Mouse (Mus musculus): ENCODE results near the gene Tbc1d17.

Gene Tbc1d17

DNA sequence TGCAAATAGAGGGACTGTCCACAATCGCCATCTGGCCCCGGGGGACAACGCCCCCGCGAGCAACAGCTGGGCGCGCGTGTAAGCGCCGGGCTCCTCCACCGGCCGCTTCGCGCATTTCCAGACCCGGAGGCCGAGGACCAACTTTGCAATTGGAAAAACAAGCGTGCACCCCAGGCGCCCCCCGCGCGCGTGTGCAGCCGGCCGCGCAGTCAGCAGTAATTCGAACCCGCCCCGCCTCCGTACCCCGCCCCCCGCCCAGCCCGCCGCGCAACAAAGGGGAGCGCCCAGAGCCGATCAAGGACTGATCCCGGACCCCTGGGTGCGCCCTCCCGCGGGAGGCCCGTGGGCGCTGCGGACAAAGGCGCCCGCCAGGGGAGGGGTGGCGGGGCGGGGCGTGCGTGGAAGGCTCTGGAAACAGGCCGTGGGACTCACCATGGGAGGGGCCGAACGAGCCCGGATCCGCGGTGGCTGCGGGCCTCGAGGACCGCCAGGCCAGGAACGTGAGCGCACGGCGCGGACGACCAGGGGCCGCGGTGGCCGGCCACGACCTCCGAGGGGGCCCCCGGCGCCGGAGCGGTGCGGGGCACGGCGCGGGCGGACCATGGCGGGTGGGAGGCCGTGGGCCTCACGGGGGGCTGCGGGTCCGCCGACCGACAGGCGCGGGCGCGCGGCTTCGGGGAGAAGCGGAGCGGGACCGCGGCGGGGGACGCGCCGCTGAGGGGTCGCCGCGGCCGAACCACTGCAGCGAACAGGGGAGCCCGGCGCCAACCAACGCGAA, 20.2 kb upstream of the Tbc1d17 start:
- peak; percentile 70 for DNase-seq (ENCODE audit: low spot score)

DNA sequence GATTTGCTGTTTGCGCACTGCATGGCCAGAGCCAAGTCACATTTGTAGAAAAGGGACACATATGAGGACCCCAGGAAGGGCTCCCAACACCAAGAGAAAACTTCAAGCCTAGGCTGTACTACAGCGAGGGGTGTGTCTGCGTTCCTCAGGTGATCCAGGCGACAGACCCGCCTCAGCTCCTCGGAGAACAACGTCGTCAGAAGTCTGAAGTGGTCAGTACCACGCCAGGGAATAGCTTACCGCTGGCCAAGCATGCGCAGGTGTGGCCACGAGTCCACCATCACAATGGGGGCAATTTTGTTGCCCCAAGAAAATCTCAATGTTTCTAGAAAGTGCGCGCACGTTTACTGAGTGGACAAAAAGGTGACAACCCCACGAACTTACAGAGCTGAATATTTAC, 19.6 kb upstream of the Tbc1d17 start:
- DNase-seq (ENCODE audit: low spot score), result no peak

DNA sequence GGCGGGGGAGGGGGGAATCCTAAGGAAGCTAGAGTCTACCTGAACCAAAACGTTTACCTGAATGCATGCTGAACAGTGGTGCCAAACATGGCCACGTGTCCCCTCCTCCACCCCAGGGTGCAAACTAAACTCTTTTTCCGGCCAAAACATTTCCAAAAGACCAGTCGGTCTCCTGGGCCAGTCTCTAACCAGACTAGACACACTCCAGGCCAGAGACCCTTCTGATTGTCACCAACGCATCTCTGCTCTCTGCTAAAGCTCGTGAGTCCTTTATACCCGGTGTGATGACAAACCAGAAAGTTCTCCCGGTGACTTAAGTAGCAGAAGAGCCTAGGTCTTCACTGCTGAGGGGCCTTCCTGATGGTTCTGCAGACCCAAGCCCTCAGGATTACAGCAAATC, 18.9 kb upstream of the Tbc1d17 start:
- DNase-seq (ENCODE audit: low spot score), result no peak

DNA sequence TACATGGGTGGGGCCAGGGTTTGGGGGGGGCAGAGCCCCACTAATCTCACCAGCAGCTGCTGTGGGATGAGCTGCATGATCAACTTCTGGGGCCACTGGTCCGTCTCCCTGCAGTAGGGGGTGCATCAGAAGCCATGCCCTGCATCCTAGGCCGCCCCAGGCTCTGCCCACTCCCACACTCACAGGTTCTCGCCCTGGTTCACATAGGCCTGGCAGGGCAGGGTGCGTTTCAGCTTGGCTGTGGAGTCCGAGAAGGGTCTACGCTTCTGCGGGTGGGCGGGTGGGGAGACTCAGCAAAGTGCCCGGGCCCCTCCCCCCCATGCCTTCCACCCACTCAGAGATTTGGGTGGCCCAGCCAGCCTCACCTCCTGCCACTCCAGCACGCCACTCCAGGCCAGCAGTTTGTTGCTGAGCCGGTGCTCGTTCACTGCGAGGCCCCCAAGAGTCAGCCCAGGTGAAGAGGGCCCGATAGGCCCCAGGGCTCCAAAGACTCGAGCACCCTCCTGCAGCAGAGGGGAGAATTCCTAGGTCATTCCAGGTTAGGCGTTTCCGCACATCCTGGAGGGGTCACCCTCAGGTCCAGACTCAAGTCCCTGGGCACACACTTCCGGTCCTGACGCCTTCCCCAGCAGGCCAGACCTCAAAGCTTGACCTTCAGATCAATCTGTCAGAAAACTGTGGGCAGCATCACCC, 18.3 kb upstream of the Tbc1d17 start:
- DNase-seq (ENCODE audit: low spot score), result no peak

DNA sequence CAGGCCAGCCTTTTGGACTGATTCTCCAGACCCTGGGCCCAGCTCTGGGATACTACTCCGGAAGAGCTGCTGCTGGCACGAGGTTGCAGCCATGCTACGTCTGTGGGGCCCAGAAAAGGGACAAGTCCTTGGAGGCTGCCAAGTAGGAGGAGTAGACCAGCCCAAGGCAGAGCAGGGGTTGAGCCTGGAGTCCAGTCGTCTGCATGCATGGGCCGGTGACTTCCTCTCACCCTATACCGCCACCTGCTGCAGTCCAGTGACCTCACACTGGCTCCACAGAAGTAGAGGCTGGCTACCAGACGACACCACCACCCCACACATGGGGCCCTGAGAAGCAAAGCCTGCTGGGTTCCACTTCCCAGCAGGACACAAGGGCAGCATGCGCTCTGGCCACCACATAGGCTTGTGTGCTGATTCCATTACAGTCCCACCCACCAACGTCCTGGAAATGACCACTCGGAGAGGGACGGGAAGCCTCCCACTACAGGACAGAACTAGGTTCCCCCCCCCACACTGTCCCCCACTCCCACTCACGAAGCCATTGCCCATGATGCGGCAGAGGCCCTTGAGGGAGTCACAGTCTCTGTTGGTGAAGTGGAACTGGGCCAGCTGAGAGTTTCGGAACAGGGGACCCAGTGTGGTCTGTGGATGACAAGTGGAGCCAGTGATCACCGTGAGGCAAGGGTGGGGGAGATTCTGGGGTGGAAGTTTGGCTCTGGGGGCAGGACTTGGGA, 17.6 kb upstream of the Tbc1d17 start:
- DNase-seq (ENCODE audit: low spot score), result peak; percentile 81

DNA sequence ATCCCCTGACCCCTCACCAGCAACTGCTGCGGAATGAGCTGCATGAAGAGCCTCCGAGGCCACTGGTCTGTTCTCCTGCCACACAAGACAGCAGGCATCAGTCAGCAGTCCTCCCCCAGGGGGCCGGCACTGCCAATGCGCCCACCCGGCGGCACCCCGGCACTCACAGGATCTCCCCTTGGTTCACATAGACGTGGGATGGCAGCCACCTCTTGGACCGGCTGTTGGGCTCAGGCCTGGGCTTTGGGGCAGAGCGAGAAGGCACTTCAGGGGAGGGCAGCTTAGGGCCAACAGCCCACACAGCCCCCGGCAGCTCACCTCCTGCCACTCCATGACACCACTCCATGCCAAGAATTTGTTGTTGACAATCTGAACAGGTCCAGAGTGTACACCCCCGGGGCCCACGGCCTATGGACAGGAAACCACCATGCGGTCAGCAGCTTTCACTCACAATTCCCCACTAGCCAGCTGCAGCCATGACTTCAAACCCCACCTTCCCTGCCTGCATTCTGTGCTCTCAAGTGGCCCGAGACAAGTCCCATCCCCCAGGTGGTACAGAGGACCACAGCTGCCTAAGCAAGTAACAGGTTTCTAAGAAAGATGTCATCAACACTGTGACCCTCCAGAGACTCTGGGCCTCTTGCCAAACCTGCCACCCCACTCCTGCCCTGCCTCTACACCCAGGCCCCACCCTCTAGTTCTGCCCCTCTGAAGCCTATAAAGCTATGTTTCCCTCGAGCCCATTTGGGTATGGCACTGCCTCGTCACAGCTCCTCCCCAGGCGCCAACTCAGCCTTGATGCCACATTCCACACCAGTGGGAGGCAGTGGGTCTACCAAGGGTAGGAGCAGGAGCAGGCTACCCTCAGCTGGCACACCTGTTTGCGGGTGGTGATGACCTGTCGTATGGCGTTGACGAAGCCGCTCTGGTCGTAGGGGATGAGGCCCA, 16.0 kb upstream of the Tbc1d17 start:
- DNase-seq (ENCODE audit: low spot score), result no peak

DNA sequence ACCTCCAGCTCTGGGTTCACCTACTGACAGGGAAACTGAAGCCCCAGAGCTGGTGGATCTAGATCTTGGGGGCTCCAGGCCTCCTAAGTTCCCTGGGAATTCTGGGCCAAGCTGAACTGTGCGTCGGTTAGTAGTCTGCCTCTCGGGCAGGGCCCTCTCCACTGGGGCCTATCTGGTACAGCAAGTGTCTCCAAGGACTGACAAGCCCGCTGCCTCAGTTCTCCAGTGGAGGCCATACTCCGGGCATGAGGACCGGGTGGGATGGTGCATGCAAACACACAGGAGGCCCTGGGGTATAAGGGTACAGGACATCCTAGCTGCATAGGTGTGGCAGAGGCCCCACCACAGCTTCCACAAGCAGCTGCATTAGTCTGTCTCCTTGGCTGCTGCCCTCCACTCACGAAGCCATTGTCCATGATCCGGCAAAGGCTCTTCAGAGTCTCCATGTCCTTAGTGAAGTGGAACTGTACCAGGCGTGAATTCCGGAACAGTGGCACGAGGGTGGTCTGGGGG, 15.2 kb upstream of the Tbc1d17 start:
- DNase-seq (ENCODE audit: low spot score), result no peak

DNA sequence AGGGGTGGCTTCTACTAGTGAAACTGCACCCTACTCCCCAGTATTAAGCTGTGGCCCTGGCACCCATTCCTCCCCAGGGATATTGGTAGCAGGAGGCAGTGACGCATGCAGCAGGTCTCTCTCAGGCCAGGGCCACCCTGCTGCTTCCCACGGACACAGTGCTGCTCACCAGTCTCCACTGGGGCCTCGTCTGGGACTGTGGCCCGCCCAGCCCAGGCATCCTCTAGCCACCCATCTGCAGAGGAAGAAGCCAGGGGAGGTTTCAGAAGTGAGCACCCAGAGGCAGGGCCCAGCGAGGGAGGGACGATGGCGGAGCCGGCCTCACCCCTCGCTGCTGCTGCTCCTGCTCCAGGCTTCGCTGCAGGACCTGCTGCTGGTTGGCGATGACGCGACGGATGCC, 14.3 kb upstream of the Tbc1d17 start:
- DNase-seq (ENCODE audit: low spot score), result no peak

DNA sequence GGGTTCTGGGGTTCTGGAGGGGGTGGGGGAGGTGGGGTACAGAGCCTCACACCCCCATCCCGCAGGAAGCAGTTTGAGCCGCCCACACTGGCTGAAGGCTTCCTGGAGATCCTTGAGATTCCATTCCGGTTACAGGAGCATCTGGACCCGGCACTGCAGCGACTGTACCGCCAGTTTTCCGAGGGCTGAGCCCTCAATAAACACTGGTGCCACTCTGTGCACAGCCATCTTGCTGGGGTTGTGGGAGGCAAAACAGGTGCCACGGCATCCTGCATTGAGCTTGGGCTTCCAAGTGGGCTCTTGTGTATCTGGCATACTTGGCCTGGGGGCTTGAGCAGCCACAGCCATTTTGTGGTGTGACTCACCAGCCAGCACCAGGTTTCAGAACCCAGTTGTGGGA, 13.6 kb upstream of the Tbc1d17 start:
- no peak for DNase-seq (ENCODE audit: low spot score)

DNA sequence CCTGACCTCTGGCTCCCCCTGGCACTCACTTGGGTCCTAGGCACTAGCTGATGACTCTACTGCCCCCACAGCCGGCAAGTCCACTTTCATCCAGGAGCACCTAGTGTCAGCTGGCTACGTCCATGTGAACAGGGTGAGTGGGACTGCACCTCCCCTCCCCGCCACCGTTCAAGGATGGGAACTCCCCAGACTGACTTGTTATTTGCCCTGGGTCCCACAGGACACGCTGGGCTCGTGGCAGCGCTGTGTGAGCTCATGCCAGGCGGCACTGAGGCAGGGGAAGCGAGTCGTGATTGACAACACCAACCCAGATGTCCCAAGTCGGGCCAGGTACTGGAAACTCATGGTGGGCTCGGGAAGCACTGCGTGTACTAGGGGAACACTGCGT, 12.5 kb upstream of the Tbc1d17 start:
- DNase-seq (ENCODE audit: low spot score), result no peak

DNA sequence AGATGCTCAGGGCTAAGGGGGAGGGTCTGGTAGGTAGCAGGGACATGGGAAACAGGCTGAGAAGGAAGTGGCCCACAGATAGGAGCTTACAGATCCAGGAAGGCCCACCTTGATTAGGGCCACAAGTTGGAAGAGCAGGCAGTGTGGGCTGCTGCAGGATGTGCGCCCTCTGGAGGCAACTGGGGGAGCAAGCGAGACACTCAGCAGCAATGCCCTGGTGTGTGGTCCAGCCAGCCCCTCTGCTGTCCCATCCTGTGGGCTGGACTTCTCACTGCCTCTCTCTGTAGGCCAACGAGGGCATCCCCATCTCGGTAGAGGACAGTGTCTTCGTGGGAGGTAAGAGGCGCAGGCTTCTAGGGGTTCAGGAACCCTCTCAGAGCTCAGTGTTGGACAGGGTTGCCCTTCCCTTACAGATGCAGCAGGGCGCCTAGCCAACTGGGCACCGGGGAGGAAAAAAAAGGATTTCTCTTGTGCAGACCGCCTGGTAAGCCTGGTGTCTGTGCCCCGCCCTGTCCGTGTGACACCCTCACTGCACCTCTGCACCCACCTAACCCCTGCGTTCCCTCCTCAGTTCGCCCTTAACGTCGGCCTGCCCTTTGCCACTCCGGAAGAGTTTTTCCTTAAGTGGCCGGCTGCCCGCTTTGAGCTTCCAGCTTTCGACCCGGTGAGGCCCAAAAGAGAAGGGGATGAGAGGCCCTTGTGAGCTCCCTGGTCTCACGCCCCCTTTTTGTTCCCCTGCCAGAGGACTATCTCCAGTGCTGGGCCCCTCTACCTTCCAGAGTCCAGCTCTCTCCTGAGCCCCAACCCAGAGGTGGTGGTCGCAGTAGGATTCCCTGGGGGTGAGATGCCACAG, 11.9 kb upstream of the Tbc1d17 start:
- DNase-seq (ENCODE audit: low spot score), result peak; percentile 67

DNA sequence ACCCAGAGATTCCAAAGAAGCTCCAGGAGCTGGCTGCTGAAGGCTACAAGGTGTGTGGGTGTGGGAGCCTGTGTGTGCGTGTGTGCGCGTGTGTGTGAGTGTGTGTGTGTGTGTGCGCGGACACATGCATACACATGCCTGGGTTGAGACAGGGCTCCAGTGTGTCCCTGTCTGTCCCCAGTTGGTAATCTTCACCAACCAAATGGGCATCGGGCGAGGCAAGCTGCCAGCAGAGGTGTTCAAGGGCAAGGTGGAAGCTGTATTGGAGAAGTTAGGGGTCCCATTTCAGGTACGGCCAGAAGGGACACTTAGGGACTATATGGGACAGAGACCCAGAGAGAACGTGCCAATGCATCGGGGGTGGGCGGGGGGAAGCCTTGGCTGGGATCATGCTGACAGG, 11.0 kb upstream of the Tbc1d17 start:
- DNase-seq (ENCODE audit: low spot score), result no peak

DNA sequence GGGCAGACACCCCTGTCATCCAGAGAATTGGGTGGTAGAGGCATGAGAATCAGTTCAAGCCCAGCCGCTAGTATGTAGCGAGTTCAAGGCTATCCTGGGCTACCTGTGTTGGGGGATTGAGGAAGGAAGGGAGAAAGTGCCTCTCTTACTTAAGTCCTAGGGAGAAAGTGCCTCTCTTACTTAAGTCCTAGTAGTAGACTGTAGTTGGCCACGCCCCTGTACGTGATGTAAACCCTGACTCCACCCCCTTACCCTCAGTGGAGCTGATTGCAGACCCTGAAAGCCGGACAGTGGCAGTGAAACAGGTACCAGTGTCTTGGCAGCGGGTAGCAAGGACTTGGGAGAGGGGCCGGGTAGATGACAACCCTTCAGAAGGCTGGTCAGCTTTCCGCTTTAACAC, 9.0 kb upstream of the Tbc1d17 start:
- no peak for DNase-seq (ENCODE audit: low spot score)

DNA sequence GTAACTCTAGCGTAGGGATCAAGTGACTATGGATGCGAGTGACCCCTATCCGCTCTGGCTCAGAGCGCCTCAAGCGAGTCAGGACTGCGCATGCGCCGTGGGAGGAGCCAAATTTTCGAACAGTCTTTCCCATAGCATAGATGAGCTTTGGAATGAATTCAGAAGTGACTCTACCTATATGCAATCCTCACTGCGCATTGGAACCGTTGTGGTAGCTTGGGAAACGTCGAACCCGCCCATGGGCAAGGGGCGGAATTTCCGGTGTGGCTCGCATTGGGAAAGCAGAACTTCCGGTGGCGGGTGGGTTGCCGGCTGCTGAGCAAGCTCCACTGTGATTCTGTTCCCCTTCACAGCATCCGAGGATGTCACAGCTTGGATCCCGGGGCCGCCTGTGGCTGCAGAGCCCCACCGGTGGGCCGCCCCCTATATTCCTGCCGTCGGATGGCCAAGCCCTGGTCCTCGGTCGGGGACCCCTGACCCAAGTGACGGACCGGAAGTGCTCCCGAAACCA, 8.2 kb upstream of the Tbc1d17 start, which contains the start of gene Pnkp:
Gene Pnkp (plus strand): TSS at position 98 of the 511 bp plus-strand sequence.
- peak; percentile 80 for DNase-seq (ENCODE audit: low spot score)

DNA sequence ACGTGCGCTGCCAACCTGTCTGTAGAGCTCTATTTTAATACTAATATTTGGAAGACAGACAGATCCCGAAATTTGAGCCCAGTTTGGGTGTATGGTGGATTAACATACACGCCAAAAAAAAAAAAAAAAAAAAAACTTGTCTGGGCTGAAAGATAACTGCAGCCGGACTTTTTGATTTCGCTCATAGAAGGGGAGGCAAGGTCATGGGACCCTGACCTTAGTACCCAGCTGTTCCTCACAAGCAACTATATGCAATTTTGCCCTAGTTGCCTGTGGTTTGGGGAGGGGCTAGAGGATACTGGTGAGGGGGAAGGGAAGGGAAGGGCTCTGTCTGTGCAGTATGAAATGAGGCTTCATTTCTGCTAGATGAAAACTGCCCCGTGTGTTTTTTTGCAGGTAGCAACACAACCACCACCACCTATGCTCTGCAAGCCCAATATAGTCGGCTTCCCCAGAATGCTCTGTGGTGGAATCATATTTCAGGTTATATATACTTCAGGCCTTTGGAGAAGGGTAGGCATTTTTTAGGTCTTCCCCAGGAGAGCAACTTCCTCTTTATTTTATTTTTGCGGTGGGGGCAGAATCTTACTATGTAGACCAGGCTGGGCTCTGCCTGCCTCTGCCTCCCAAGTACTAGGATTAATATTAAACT, 7.5 kb upstream of the Tbc1d17 start:
- DNase-seq (ENCODE audit: low spot score), result no peak

DNA sequence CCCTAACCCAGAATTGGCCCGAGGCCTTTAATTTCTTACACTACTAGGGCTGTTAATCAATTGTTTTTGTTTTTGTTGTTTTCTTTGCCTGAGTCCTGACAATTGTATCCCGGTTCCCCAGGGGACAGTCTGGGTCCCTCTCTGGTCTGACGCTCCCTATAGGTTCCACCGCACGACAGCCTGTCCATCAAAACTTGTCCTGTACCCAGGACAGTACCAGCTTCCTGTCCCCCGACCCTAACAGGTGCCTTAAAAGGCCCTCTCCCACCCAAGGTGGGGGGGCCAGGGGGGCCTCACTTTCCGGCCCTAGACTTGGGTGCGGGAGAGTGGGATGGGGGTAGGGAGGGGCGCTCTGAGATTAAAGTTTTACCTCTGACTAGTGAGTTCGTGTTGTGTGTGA, 6.2 kb upstream of the Tbc1d17 start:
- no peak for DNase-seq (ENCODE audit: low spot score)

DNA sequence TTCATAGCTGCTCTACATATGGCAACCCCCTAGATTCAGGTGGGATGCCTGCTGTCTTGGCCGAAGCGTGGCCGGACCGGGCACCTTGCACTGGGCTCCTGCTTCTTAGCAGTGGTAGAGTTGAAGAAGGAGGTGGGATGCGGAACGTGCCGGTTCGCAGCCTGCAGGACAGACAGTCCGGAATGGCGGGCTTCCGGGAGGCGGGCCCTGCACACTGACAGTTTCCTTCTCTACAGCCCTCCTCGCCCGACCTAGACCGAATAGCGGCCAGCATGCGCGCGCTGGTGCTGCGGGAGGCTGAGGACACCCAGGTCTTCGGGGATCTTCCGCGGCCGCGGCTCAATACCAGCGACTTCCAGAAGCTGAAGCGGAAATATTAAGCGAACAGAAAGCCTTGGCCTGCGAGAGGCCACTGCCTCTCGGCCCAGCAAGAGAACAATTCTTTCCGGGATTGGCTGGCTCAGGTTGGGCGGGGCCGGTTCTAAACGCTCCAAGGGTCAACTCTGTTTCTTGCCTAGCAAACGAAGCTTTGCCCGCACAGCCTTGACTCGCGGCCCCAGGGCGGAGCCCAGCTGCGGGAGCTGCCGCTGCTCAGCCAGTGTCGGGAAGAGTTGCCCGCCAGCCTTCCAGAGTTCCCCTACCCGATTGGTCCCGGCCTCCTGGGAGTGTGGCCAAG, 5.6 kb upstream of the Tbc1d17 start:
- DNase-seq (ENCODE audit: low spot score), result peak; percentile 87

DNA sequence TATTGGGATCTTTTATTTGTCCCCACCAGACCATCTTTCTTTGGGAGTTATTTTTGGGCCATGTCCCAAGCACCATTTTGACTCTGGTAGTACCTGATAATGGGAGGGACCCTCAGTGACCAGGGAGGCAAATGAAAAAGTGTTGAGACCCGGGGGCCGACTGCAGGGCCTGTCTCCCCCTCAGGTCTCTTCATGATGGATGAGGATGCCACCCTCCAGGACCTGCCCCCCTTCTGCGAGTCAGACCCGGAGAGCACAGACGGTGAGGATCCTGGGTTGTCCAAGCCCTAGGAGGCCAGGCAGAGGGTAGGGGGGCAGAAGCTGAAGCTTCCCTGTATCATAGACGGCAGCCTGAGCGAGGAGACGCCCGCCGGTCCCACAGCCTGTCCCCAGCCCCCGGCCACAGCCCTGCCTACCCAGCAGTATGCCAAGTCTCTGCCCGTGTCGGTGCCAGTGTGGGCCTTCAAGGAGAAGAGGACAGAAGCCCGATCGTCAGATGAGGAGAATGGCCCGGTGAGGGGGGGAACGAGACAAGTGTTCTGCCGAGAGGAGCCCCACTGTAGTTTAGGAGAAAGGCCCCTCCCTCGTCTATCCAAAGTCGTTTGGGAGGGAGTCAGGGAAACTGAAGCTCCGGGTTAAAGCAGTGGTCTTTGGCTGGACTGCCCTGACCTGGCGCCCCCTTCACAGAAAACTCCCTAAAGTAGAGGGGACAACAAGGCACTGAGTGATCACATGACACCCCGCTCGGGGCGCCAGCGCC, 4.9 kb upstream of the Tbc1d17 start:
- DNase-seq (ENCODE audit: low spot score), result no peak

DNA sequence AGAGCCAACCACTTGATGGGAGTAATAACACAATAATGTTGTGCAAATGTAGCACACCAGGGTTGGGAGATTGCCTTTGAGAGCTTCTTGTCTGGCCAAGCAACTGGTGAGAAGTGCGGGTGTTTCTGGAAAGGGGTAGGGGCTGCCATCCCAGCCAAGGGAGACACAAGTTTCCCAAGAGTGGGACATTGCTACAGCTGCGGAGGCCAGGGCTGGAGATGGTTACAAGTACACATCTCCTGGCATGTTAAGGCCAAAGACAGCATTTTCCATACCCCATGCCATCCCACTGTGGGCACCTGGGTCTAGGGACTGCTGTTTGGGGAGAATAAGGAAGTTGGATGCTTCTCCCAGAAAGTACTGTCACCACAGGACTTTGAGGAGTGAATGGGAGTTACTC, 4.2 kb upstream of the Tbc1d17 start:
- DNase-seq (ENCODE audit: low spot score), result no peak

All from testis, postnatal 14 days (tissue).